Mouse (Mus musculus) central nervous system, embryonic 18 days (tissue): ENCODE measurements around the gene Acox1. TPM values are rescaled to one million over a fixed set of nuclear protein-coding genes. Genes with fewer than 3 reads are reported as not detected.

Experiments
- polyA plus RNA-seq: library from polyadenylated mRNA; depleted of rRNA; stranded (reverse); fragments of >200 nt; gene quantifications from 2 replicates; pipeline ENCODE4 v1.2.3, GENCODE M21; 2012; rRNA removed

The Acox1 gene
- polyA plus RNA-seq, result 89.6 and 91.1 TPM in 2 replicates

DNA sequence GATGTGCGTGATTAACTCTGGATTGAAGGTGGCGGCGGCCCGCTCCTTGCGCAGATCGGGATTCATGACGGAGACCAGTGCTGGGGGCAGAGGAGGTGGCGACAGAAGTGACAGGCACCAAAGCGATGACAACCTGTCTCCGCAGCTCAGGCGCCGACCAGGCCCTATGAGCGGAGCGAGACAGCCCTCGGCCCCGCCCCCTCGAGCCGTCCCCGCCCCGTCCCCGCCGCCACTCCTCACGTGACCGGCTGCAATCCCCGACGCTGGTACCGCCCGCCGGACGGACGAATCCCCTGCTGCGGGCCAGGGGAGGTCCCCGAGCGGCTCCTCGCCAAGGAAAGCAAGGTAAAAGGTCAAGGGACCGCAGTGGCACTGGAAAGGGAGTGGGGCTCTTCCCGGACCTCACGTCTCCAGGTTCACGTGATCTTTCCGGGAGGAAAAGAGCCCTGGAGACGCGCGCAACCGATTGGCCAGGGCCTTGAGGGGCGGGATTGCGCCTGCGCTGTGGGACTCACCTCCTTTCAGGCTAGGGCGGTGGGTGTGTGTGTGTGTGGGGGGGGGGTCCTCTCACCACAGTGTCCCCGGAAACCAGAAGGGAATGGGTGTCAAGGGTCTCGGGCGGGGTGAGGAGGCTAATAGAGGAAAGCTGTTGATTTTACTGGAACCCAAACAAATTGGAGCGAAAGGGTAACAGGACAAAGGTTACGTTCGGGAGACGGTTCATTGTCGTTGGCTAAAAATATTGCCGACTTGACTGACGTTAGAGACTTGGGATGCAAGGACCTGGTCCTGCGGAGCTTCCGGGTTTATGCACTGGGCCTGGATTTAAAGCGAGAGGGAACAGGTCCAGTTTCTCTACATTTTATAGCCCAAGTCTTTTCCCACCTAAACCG, at the start of gene Acox1, which contains the start of gene Ten1:
TSS of gene Acox1 (minus strand) at position 407 of the 893 bp plus-strand sequence.
TSS of gene Ten1 (plus strand) at position 217 of the 893 bp plus-strand sequence.

DNA sequence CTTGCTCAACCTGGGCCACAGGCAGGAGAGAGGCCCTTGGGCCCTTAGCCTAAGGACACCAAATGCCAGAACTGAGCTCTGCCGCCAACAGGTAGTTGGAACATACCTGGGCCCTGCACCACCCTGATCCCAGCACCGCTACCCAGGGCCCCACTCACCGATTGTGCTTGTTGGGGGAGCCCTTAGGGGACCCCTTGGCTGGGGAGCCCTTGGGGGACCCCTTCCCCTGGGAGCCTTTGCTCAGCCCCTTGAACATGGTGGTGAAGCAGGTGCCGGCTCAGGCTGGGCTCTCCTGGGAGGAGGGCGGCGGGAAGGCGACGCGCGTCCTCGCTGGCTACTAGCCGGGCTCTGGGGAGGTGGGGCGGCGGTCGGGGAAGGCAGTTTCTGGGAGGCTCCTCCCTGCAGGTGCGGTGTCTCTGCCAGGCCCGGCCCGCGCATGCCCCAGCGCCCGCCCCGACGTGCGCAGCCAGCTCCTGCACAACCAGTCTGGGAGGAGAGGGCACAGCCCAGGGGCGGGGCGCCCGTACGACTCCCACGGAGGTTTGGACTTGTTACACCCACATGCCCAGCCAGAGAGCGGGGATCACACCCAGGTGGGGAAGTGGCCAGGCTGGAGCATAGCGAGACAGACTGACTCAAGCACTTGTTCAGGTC, 39.0 kb upstream of the Acox1 start, which contains the start of gene Evpl:
TSS of gene Evpl (minus strand) at position 336 of the 654 bp plus-strand sequence.

DNA sequence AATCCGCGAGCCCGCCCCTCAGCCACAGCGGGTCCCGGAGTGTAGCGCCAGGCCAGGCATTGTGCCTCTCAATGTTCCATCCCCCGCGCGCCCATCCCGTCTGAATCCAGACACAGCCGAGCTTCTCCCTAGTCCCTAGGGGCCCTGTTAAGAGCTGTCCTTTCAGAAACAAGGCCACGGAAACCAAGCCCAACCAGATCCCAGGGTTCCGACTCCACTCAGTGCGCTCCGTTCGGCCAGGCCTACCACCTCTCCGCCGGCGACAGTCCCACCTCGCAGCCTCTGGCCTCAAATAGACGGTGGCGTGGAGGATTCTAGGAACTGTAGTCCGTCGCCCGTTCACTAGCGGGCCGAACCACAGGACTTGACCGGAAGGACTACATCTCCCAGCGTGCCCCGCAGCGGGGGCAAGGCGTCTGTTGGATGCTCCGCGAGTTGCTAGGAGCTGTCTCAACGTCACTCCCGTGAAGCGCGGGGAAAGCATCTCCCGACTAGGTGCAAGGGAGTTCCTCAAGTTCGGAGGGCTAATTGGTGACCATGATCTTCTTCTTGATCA, 30.9 kb downstream of the Acox1 start, which contains the start of gene Fbf1:
TSS of gene Fbf1 (minus strand) at position 283 of the 556 bp plus-strand sequence.

DNA sequence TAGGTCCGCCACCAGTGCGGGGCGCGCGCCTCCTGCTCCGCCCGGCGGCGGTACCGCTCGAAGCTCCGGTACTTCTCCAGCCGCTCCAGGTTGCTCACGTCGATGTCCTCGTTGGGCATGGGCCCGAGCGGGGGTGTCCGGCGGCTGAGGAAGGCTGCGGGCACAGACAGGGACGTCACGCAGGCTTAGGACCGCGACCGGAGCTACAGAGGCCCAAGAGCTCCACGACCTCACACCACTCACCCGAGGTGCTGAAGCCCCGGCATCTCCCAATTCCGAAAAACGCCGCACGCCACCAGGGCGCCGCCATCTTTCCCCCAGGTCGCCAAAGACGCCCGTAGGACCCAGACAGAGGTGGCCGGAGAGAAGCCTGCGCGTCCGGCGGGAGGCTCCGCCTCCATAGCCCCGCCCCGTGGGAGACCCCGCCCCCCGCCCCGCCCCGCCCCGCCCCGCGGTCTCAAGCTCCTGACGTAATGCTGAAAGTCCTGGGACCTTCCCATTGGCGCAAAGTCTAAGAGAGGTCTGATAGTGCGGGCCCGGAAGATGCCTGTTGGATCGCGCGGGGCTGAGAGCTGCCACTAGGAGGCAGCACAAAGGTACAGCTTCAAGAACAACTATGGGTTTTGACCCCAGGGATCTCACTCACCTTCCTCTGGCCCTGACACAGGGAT, 60.2 kb downstream of the Acox1 start, which contains the start of gene Mrpl38:
TSS of gene Mrpl38 (minus strand) at position 401 of the 671 bp plus-strand sequence.

DNA sequence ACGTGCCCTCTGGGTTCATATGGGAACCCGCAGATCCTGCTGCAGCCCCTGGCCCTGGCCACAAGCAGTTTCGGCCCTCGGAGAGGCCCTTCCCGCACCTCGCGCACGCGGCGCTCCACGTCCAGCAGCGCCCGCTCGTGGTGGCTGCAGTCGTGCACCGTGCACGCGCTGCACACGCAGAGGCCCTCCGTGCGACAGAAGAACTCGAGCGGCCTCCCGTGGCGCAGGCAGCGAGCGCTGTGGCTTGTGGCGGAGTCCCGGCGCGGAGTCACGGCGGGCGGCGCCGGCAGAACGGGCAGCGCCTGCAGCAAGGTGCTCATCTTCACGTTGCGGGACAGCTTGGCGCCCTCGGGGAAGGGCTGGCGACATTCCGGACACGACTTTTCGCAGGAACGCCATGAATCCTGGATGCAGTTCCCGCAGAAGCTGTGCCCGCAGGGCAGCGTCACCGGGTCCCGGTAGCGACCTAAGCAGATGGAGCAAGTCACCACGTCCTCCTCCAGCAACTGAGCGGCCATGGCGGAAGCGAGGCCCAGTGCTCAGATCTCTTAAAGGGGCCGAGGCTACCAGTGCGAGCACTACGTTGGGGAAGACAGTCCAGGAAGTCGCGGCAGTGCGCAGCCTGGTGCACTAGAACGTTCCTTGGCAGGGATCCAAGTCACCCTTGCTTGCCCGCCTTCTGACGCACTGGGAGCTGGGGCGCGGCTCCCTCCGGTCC, 68.2 kb downstream of the Acox1 start, which contains the start of gene Trim65:
TSS of gene Trim65 (minus strand) at position 641 of the 718 bp plus-strand sequence.

DNA sequence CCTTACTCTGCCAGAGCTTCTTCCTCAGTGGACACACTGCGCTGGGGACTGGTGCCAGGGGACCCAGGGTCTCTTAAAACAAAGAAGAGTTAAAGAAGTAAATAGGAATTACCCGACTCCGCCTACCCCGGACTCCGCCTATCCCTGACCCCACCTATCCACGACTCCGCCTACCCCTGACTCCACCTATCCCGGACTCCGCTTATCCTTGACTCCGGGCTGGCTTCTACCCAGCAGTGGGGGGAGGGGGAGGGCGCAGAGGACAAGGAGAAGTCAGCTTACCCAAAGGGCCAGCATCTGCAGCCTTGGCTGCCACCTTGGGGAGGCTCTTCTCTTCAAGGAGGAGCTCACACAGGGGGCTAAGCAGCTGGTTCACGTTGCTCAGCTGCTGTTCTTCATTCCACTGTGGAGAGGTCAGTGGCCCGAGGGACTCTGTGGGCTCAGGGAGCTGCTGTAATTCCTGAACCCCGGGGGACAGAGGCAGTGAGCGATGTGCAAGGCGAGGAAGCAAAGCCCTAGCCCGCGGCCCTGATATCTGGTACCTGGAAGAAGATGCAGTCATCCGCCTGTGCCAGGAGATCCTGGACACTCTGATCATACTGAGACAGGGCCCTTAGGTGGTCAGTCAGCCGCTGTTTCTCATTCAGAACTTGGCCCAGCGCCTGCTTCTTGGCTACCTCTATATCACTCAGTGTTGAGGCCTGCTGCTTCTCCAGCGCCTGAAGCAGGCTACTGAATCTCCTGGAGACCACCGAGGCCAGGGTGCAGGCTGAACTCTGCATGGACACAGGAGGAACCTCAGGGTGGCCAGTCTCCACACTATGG, 71.5 kb downstream of the Acox1 start, which contains the start of gene Trim47:
TSS of gene Trim47 (minus strand) at position 55 of the 825 bp plus-strand sequence.

Other genes with a start within 250 kb of the Acox1 start
- gene Itgb4, start 224.3 kb downstream of the Acox1 start, polyA plus RNA-seq, result 1.1 and 1.2 TPM in 2 replicates
- gene Galk1, start 186.3 kb downstream of the Acox1 start, polyA plus RNA-seq, result 36.4 TPM in 2 replicates
- gene H3f3b, start 171.1 kb downstream of the Acox1 start, polyA plus RNA-seq, result 867 and 875 TPM in 2 replicates
- gene Unk, start 168.7 kb downstream of the Acox1 start, polyA plus RNA-seq, result 48.3 and 48.5 TPM in 2 replicates
- 0.57 and 0.70 TPM in 2 replicates for gene Unc13d, start 121.1 kb downstream of the Acox1 start, polyA plus RNA-seq
- gene Wbp2, start 112.0 kb downstream of the Acox1 start, polyA plus RNA-seq, result 132 and 148 TPM in 2 replicates
- gene Trim47, start 71.8 kb downstream of the Acox1 start, polyA plus RNA-seq, result 8.4 and 9.3 TPM in 2 replicates
- gene Trim65, start 67.9 kb downstream of the Acox1 start, polyA plus RNA-seq, result 3.0 and 3.3 TPM in 2 replicates
- gene Mrpl38, start 60.2 kb downstream of the Acox1 start, polyA plus RNA-seq, result 31.1 and 35.5 TPM in 2 replicates
- gene Fbf1, start 30.9 kb downstream of the Acox1 start, polyA plus RNA-seq, result 150 and 152 TPM in 2 replicates
- gene Ten1, start 190 bp downstream of the Acox1 start, polyA plus RNA-seq, result 57.2 and 60.7 TPM in 2 replicates
- gene Evpl, start 39.0 kb upstream of the Acox1 start, polyA plus RNA-seq, result 0.95 and 1.3 TPM in 2 replicates
- gene Srp68, start 75.2 kb upstream of the Acox1 start, polyA plus RNA-seq, result 65.6 and 66.3 TPM in 2 replicates
- gene Galr2, start 81.9 kb upstream of the Acox1 start, polyA plus RNA-seq, result 0.21 and 0.25 TPM in 2 replicates
- 83.4 and 97.8 TPM in 2 replicates for gene Exoc7, start 108.2 kb upstream of the Acox1 start, polyA plus RNA-seq
- gene Foxj1, start 136.4 kb upstream of the Acox1 start, polyA plus RNA-seq, result 12.1 and 16.5 TPM in 2 replicates
- gene Rnf157, start 214.0 kb upstream of the Acox1 start, polyA plus RNA-seq, result 82.0 and 88.9 TPM in 2 replicates
- gene Ubald2, start 235.0 kb upstream of the Acox1 start, polyA plus RNA-seq, result 119 and 147 TPM in 2 replicates